ENCODE assay signal across 27 mouse cellular contexts in the genomic region with DNA sequence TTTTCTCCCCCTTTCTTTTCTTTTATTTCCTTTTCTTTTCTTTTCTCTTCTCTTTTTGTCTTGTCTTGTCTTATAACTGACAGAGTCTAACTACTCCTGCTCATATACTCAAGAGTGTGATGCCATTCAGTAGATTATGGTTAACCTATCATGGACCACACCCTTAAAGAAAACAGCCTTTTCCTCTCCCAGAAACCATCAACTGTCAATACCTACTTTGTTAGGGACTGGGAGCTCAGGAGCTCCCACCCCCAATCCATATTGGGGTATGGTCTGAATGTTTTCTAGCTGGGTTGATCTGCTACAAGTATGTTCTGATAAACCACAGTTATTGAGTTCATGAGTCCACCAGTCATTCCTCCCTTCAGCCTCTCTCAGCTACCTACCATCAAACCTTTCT.
"Had no signal": no experiment of that assay in that cellular context is flagged by ENCODE, and none has a peak within 500 bp of the region (broad histone marks: within the 10 kb centered on the region; RNA-seq: fewer than 3 reads in every experiment).

No protein-coding gene starts in this region.

- H3K4me2 ChIP-seq: embryonic facial prominence, embryonic 12.5 days; embryonic facial prominence, embryonic 13.5 days; embryonic facial prominence, embryonic 15.5 days; forebrain, embryonic 12.5 days; forebrain, embryonic 13.5 days had no signal

- H3K27me3 ChIP-seq: embryonic facial prominence, embryonic 12.5 days; embryonic facial prominence, embryonic 13.5 days; embryonic facial prominence, embryonic 15.5 days; forebrain, embryonic 12.5 days; forebrain, embryonic 13.5 days had no signal

- H3K4me1 ChIP-seq: embryonic facial prominence, embryonic 10.5 days; embryonic facial prominence, embryonic 12.5 days; embryonic facial prominence, embryonic 13.5 days; embryonic facial prominence, embryonic 15.5 days; forebrain, embryonic 10.5 days; forebrain, embryonic 12.5 days; forebrain, embryonic 13.5 days had no signal

- ATAC-seq: forebrain, embryonic 13.5 days; forebrain, embryonic 14.5 days; forebrain, embryonic 16.5 days; forebrain, postnatal 0 days had no signal

- DNase-seq: cerebellum, adult 8-10 months; cerebellum, adult 9-10 months; cerebellum, adult 9-11 months; cerebellum, postnatal 10 days; cerebellum, postnatal 14 days; cerebellum, postnatal 25 days; cerebellum, postnatal 36 days; embryo, embryonic 11 days; forebrain, postnatal 0 days; gastrocnemius, adult 2 months; gastrocnemius, postnatal 10 days; gastrocnemius, postnatal 14 days; gastrocnemius, postnatal 25 days; gastrocnemius, postnatal 36 days; heart, adult 11 months; heart, adult 18-20 months; heart, adult 2 months had no signal

- H3K4me3 ChIP-seq: embryonic facial prominence, embryonic 10.5 days; embryonic facial prominence, embryonic 12.5 days; embryonic facial prominence, embryonic 13.5 days; embryonic facial prominence, embryonic 15.5 days; erythroblast, embryonic 14.5 days; forebrain, embryonic 10.5 days; forebrain, embryonic 12.5 days; forebrain, embryonic 13.5 days; gastrocnemius, adult 2 months; heart, adult 2 months had no signal

- H3K9me3 ChIP-seq: embryonic facial prominence, embryonic 10.5 days; embryonic facial prominence, embryonic 12.5 days; embryonic facial prominence, embryonic 13.5 days; embryonic facial prominence, embryonic 15.5 days; forebrain, embryonic 10.5 days; forebrain, embryonic 12.5 days; forebrain, embryonic 13.5 days had no signal

- H3K36me3 ChIP-seq: embryonic facial prominence, embryonic 10.5 days; embryonic facial prominence, embryonic 12.5 days; embryonic facial prominence, embryonic 13.5 days; embryonic facial prominence, embryonic 15.5 days; forebrain, embryonic 10.5 days; forebrain, embryonic 12.5 days had no signal

- H3K9ac ChIP-seq: embryonic facial prominence, embryonic 12.5 days; embryonic facial prominence, embryonic 13.5 days; embryonic facial prominence, embryonic 15.5 days; forebrain, embryonic 12.5 days; forebrain, embryonic 13.5 days; forebrain, postnatal 0 days had no signal

- H3K27ac ChIP-seq: embryonic facial prominence, embryonic 10.5 days; embryonic facial prominence, embryonic 12.5 days; embryonic facial prominence, embryonic 13.5 days; embryonic facial prominence, embryonic 15.5 days; forebrain, embryonic 10.5 days; forebrain, embryonic 12.5 days; forebrain, embryonic 13.5 days; gastrocnemius, adult 2 months; heart, adult 2 months had no signal
